Mouse (Mus musculus) liver, postnatal 0 days (tissue): Measurements from ENCODE around the gene Zfp820.

Source experiments
- CTCF ChIP-seq: sonication (generic); IDR thresholded peaks from 2 replicates; pipeline ENCODE4 v1.5.1; 2016; ENCODE audit warnings: antibody characterized with exemption, low read depth
- EP300 ChIP-seq: IDR thresholded peaks from 2 replicates; pipeline ENCODE4 v1.6.1; 2016; ENCODE audit warnings: antibody characterized with exemption, low read depth, mild to moderate bottlenecking

DNA sequence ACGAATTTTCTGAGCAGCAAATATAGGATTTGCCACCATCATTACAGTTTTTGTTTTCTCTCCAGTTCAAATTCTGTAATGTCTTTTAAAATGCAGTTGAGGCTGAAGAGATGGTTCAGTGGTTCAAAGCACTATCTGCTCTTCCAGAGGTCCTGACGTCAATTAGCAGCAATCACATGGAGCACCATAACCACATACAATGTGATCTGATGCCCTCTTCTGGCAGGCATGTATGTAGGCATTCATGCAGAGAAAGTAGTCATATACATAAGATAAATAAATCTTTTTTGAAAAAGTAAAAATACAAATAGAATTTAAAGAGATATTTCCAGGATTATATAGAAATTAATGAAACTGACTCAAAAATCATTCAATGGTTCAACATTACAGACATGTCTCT lies 7.1 kb downstream of the Zfp820 start:
- TF ChIP-seq CTCF (peak; percentile 19; the same call in 1 of the 2 replicates), EP300 (no peak)
